Mouse (Mus musculus) ovary, postnatal 36 days (tissue): ENCODE measurements around the gene Serpina1f.
"Not testable (repeated sequence)": the region's sequence is repeated elsewhere in the genome, so short reads cannot be mapped to it uniquely, and the experiment has no call there.

ENCODE experiments used
- DNase-seq: peaks from one replicate; pipeline ENCODE4 v3.0.0; 2022; ENCODE audit warnings: low spot score, mixed read lengths

Serpina1f gene

GRCm38 (mm10) chr12:103662053-103662452 lies 33.3 kb downstream of the Serpina1f start:
- not testable (repeated sequence) for DNase-seq

DNA sequence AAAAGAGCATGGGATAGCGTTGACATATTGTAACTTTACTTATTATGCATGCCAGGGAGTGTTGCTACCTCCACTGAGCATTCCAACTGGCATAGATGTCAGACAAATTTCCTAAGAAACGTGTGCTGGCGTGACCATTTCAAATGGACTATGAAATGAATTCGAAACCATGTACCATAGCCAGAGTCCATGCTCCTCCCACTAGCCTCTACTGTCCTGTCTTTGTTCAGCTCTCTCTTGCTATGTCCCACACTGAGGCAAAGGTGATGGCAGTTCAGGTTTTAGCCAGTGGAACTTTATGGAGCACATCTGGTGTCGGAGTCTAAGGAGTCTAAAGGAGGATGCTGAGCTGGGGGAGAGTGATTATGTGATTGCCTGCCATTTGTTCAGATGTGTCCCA lies 35.3 kb downstream of the Serpina1f start:
- no peak for DNase-seq

DNA sequence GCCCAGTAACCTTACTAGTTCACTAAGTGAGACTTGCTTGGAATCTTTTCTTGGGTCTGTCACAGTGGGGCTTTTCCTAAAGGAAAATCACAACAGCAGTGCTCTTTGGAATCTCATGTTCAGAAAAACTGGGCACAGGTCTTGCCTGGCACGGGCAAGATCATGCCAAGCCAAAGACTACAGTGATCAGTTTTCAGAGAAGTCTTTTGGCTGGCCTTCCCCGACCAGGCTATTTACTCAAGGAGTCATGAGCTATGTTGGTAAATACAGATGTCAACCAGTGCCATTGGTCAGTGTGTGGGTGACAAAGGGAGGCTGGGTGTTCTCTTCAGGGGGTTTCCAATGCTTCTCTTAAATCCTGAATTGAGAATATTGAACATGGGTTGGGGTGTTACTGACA lies 36.2 kb downstream of the Serpina1f start:
- no peak for DNase-seq

DNA sequence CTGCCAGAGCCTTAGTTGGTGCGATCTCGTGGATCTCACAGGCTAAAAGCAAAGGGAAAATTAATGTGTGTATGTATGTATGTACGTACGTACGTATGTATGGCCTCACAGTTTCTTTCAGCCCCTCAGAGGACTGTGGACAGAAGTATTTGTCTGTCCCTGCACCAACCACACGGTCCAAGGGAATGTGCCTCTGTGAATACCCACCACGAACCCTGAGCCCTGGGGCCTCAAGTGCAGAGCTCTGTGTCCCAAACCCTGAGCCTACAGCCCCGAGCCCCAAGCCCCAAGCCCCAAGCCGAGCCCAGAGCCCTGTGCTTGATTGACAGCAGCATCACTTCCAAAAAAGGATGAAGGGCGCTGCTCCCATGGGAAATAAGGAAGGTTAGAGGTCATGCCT lies 37.3 kb downstream of the Serpina1f start:
- DNase-seq = no peak

DNA sequence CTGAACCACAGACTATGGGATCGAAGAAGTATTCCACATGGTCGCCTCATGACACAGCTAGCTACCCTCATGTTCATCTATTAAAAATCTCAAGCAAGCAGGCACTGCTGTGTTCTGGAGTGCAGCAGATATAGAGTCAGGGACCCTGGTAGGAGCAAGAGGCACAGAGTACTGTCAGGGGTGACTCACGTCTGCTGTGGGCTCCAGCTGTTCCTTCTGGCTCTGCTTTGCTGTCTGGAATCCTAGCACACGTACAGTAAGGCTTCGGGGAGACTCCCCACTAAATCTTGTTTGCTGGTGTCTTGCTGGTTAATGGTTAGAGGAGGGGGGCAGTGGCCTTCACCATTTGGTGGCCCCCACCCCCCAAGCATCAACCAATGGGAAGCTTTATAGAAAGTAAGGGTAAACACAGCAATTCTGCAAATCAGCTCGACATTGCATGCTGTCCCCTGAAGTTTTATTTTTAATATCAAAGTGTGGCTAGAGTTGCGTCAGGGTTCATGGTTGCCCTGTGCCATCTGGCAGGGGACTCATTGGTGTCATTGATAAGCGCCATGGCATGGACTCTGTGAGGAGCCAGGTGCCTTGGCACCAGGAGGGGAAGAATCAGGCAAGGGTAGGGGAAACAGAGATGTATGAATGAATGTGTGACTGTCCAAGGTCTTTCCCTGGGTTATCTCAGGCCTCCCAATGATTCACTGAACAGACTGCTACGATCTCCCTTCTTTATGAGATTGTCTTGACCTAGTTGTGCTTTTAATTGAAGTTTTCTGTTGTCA lies 38.3 kb downstream of the Serpina1f start, which contains the start of gene Serpina6:
Serpina6 (minus strand) TSS at position 365 of the 779 bp plus-strand sequence.
- DNase-seq = no peak

GRCm38 (mm10) chr12:103655123-103656044 lies 39.9 kb downstream of the Serpina1f start:
- DNase-seq = no peak

DNA sequence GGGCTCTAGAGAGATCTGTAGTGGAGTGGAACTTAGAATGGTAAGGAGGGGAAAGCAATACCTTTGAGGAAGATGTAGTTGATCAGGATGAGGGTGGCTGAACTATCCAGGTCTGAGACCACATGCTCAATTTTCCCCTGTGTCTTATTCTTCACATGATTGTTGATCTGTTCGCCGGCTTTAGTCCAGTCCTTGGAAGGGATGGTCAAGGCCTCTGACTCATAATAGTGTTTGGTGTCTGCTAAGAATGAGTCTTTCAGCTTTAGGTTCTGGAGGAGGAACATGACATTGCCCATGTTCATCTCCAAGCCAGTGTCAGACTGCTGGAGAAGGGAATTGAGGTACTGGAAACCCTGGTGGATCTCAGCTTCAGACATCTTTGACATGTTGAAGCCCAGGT lies 41.5 kb downstream of the Serpina1f start:
- DNase-seq = no peak

DNA sequence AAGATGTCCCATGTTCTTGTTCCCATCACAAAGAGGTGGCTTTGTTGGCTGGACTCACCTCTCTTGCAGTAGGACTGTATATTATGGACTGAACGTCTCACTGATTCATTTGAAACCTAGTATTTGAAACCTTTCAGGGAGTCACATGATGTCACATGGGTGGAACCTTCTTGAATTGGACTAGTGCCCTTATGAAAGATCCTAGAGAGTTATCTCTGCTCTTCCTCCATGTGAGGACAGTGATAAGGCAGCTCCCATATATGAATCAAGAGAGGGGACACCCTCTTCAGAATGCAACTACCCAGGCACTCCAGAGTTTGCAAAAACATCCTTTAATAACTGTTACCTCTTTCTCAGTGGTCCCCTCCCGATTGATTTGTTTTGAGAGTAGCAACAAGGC lies 49.0 kb downstream of the Serpina1f start:
- no peak for DNase-seq

GRCm38 (mm10) chr12:103644601-103645000 lies 50.7 kb downstream of the Serpina1f start:
- DNase-seq = no peak

- DNase-seq = no peak
These were observed 51.5 kb downstream of the Serpina1f start for GRCm38 (mm10) chr12:103643818-103644217.

GRCm38 (mm10) chr12:103643336-103643735 lies 52.0 kb downstream of the Serpina1f start:
- DNase-seq = peak; percentile 81
